Mouse (Mus musculus) heart, embryonic 10.5 days (tissue): ENCODE results near the gene Grik5. TPM values are rescaled to one million over a fixed set of nuclear protein-coding genes. Genes with fewer than 3 reads are reported as not detected.

Source experiments
- DNase-seq: peaks from one replicate; pipeline ENCODE4 v3.0.0-alpha.2; 2017; ENCODE audit warnings: low spot score
- H3K27ac ChIP-seq: fragments of 300-500 bp; sonication (generic); 2 replicates; pipeline ENCODE4 v1.5.1; 2016; ENCODE audit warnings: mild to moderate bottlenecking
- H3K27me3 ChIP-seq: fragments of 300-500 bp; sonication (generic); 2 replicates; pipeline ENCODE4 v1.6.1; 2016; ENCODE audit warnings: mild to moderate bottlenecking; ENCODE audit not compliant: poor library complexity, insufficient read depth, severe bottlenecking
- H3K36me3 ChIP-seq: fragments of 300-500 bp; sonication (generic); 2 replicates; pipeline ENCODE4 v1.6.1; 2016; ENCODE audit warnings: mild to moderate bottlenecking, moderate library complexity
- H3K4me1 ChIP-seq: fragments of 300-500 bp; sonication (generic); 2 replicates; pipeline ENCODE4 v1.6.1; 2016; ENCODE audit warnings: mild to moderate bottlenecking
- H3K4me3 ChIP-seq: fragments of 300-500 bp; sonication (generic); 2 replicates; pipeline ENCODE4 v1.5.1; 2016; ENCODE audit warnings: mild to moderate bottlenecking, moderate library complexity
- H3K9me3 ChIP-seq: fragments of 300-500 bp; sonication (generic); 2 replicates; pipeline ENCODE4 v1.6.1; 2016; ENCODE audit warnings: mild to moderate bottlenecking, moderate library complexity
- WGBS: fragments of 180-500 bp; shearing (Covaris S2); methylation state at CpG from one replicate; pipeline ENCODE4 v1.1.7; 2016; 5-methylcytosine and 5-hydroxymethylcytosine counted together
- polyA plus RNA-seq: library from polyadenylated mRNA; unstranded; fragments of >200 nt; fragmentation: Nextera tagmentation; extraction: Ambion mirVana; gene quantifications from 2 replicates; pipeline ENCODE4 v1.2.1, GENCODE M21; 2016

Grik5 gene
- 4.7 and 6.6 TPM in 2 replicates for polyA plus RNA-seq

DNA sequence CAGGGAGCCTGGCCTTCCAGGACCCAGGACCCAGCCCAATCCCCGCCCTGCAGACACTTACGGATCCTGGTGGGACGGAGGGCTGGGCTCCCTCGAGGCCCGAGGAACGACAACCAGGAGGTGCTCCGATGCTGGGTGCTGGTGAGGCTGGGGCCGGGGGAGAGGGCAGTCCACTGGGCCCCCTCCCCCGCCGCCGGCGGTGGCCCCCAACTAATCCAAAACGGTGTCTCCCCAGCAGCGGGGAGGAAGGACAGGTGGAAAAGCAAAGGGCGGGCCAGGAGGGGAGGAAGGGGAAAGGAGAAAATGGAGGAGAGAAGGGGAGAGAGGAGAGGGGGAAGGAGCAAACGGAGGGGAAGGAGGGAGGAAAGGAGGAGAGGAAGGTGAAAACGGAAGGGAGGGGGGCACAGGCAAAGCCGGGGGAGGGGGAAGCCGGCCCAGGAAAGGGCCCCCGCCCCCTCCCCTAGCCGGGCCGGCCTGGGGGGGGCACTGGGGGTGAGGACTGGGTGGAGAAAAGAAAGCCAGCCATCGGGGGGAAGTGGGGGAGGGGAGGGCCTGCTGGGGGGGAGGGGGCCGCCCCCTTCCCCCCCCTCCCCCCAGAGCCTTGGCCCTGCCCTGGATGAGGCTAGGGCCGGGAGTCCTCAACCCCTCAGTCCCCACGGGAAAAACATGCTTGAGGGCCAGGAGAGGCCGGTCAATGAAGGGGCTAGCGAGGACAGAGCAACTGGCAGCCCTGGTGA is at the start of gene Grik5, which contains the start of gene Zfp574:
TSS of gene Grik5 (minus strand) at position 368 of the 737 bp plus-strand sequence.
TSS of gene Zfp574 (plus strand) at position 589 of the 737 bp plus-strand sequence.
- peaks cover 65% of the 10 kb centered on the region for H3K4me1 ChIP-seq
- no peaks in the 10 kb centered on the region for H3K9me3 ChIP-seq
- peaks cover 23% of the 10 kb centered on the region for H3K36me3 ChIP-seq
- no peak for DNase-seq
- WGBS, result under 1% methylated on average over 23 of the region's 28 CpGs
- H3K27ac ChIP-seq, result peak within 1 kb of the TSS; percentile 94
- H3K4me3 ChIP-seq, result peak within 1 kb of the TSS; percentile 80
- H3K27me3 ChIP-seq, result no peaks in the 10 kb centered on the region

DNA sequence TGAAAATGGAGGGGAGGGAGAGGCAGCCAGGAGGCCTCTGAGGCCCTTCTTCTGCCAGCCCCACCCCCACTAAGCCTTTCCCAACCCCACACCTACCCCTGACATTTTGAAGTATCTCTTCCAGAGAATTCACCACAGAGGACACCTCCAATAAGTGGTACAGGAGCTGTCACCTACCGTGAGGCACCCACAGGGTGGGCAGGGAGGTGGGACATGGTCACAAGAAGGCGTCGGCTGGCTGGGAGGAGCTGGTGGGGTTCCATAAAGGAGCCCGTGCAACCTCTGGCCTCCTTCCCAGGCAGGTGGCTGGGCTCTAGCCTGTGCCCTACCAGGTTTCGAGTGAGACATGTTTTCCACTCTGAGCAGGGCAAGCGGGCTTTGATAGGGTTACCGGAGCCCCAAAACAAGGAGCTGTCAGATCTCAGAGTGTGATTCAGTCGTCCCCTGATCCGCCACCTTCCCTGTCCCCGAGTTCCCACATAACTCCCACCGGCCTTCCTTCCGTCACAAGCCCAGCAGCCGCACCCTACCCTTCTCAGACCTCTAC is 49.2 kb upstream of the Grik5 start:
- no peaks in the 10 kb centered on the region for H3K9me3 ChIP-seq
- H3K27ac ChIP-seq, result peak overlapping the region; percentile 8; the same call in 1 of the 2 replicates
- no peaks in the 10 kb centered on the region for H3K36me3 ChIP-seq
- peaks cover 22% of the 10 kb centered on the region for H3K4me1 ChIP-seq
- DNase-seq, result no peak
- no peak overlapping the region for H3K4me3 ChIP-seq
- WGBS, result 63% methylated on average over 13 of the region's 13 CpGs
- H3K27me3 ChIP-seq, result peaks cover 8% of the 10 kb centered on the region

DNA sequence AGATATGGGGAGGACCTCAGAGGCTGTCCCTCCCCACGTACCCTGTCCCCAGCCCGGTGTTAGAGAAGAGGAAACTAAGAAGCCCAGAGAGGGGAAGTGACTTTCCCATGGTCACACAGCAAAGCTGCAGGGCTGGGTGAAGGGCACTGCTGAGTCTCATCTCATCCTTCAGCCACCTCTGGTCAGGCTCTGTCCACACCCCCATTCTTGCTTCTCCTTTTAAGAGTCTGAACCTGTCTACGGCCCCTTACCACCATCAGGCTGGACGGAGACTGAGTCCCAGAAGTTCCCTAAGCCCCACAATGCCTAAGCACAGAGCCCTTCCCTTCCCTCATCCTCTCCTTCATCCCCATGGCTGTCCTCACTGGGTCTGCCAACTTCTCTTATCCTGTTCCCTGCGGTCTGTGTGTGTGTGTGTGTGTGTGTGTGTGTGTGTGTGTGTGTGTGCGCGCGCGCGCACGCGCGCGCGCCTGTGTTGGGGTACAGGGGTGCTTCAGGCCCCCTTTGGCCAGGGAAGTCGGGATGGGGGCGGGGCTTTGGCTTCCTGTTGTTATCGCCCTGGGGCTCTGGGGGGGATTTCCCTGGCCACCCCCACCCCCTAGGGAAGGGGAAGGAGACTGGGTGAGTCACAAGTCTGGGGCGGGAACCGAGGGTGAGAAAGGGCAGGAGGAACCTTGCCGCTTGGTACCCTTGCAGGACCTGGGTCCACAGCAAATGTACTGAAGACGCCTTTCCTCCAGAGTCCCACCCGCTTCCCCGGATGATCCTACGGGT is 48.1 kb upstream of the Grik5 start:
- Histone ChIP-seq H3K4me1 (peaks cover 26% of the 10 kb centered on the region), H3K27ac (0 out of 2 replicates have a peak overlapping the region, but pooled peaks have one; percentile 10), H3K27me3 (peaks cover 19% of the 10 kb centered on the region), H3K9me3 (no peaks in the 10 kb centered on the region), H3K36me3 (no peaks in the 10 kb centered on the region), H3K4me3 (no peak overlapping the region)
- WGBS, result 62% methylated on average over 25 of the region's 25 CpGs
- no peak for DNase-seq

DNA sequence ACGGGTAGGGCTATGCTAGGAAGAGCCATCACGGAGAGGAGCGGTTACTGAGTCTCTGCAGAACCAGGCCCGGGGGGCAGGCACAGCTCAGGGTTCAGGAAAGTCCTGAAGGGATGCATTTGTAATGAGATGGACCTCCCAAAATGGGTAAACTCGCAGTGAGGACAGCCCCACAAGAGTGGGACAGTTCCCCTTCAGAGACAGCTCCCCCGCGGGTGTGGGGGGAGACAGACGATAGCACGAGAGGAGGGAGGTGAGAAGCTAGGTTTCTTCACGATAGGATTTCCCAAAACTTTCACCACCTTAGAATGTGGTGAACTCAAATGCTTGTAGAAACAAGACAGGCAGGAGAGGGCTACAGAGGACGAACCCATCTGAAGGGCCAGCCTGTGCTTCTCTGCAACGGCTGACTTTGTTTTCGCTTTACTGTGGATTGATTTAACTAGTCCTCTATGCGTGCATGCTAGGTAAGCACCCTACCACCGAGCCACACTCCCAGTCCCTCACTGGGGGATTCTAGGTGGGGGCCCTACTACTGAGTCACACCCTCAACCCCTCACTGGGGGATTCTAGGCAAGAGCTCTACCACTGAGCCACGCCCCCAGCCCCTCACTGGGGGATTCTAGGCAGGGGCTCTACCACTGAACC is 40.9 kb upstream of the Grik5 start:
- Histone ChIP-seq H3K27ac (no peak overlapping the region), H3K4me3 (no peak overlapping the region), H3K9me3 (no peaks in the 10 kb centered on the region), H3K4me1 (peaks cover 12% of the 10 kb centered on the region), H3K27me3 (peaks cover 25% of the 10 kb centered on the region), H3K36me3 (no peaks in the 10 kb centered on the region)
- WGBS, result 77% methylated on average over 16 of the region's 16 CpGs
- no peak for DNase-seq

DNA sequence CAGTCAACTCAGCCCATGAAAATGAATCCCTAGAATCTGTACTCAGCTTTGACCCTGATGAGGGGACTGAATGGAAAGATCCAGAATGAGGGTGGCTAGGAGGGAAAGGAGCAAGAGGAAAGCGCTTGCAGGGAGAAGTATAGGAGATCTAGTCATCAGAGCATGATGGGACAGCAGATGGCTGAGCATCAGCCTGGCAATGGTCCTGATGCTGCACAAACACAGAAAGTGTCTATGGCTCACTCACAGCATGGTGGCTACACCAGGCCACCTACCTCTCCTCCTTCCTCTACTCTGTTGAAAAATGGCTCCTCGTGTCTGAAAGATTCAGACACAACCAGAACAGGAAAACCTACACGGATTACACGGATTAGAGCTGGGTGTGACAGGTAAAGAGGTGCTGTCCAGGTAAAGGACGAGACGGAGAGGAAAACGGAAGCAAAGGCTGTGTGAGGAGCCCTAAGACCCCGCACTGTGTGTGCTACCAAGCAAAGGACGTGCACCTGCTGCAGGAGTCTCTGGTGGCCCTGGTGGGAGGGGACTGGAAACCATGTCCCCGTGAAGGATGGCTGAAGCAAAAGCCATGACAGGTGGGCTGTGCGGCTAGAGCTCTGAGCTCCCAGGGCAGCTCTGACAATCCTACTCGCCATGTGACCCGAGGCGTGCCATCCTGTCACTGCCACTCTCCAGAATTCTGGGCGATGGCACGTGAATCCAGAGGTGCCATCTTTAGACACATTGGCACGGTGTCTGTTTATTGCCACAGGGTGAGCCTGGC is 40.2 kb upstream of the Grik5 start:
- H3K4me3 ChIP-seq, result no peak overlapping the region
- 84% methylated on average over 17 of the region's 17 CpGs for WGBS

DNA sequence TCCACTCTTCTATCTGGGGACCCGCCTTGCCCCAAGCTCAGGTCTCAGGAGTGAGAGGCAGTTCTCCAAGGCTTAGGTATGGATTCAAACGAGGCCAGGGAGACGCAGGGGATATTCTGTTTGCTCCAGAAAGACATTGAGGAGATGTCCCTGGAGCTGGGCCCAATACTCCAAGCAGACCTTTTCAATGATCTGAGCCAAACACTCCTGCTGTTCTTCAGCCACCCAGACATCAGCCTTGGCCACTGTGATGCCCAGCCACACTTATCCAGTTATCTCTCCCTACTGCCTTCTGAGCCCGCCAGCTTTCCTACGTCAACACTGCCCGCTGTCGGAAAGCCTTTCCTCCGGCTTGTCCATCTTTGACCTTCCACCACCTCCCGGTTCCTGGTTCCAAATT is 38.2 kb upstream of the Grik5 start:
- Histone ChIP-seq H3K36me3 (no peaks in the 10 kb centered on the region), H3K4me1 (peaks cover 28% of the 10 kb centered on the region), H3K9me3 (no peaks in the 10 kb centered on the region), H3K4me3 (no peak overlapping the region), H3K27me3 (peaks cover 10% of the 10 kb centered on the region), H3K27ac (no peak overlapping the region)
- DNase-seq, result no peak
- 70% methylated on average over 9 of the region's 9 CpGs for WGBS

More for the DNA sequence above, 40.2 kb upstream of the Grik5 start:
- no peaks in the 10 kb centered on the region for H3K36me3 ChIP-seq
- no peak for DNase-seq
- H3K27me3 ChIP-seq, result peaks cover 25% of the 10 kb centered on the region
- no peaks in the 10 kb centered on the region for H3K9me3 ChIP-seq
- peaks cover 18% of the 10 kb centered on the region for H3K4me1 ChIP-seq
- no peak overlapping the region for H3K27ac ChIP-seq

DNA sequence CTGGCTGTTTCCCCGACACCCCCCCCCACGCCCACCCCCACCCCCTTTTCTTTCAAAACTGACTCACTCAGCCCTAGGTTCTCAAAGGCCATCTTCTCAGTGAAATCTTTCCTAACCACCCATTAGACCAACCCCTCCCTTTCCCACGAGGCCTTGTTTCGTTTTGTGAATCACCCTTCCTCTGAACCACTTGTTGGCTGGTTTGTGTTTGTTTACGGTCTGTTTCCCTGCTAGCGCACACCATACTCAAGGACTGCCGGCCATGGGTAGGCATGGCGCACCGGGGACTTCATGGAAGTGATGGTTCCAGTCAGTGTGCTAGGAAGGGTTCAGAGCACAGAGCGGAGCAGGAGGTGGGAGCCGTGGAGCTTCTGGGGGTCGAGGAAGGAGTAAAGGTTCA is 37.2 kb upstream of the Grik5 start:
- WGBS, result 75% methylated on average over 12 of the region's 12 CpGs
- DNase-seq, result no peak
- H3K4me1 ChIP-seq, result peaks cover 29% of the 10 kb centered on the region
- H3K4me3 ChIP-seq, result no peak overlapping the region
- no peaks in the 10 kb centered on the region for H3K36me3 ChIP-seq
- H3K9me3 ChIP-seq, result no peaks in the 10 kb centered on the region
- H3K27me3 ChIP-seq, result peaks cover 8% of the 10 kb centered on the region; the same call in 1 of the 2 replicates
- no peak overlapping the region for H3K27ac ChIP-seq

DNA sequence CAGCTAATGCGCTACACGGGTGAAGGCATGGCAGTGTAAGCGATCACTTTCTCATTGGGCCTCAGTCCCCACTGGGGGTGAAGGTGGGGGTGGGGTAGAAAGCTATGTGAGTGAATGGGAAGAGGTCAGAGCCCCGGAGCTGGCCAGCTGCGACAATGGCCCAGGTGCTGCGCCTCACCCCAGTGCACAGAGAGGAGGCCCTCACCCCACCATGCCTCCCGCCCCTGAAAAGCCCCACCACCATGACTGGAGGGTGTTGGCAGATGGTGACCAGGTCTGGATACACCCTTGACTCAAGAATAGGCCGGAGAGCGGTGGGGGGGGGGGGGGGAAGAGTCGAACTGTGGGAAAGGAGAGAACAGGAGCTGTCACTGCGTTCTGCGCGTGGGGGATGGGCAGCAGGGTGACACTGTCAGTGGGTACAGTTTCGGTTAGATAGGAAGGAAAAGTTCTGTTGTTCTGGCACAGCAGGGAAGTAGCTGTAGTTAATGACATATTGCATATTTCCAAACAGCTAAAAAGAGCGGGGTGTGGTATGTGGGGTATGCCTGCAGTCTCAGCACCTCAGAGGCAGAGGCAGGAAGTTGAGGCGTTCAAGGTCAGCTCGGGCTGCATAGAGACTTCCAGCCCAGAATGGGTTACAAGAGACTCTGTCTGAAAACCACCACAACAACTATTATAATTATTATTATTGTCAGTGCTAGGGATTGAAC is 34.8 kb upstream of the Grik5 start:
- H3K36me3 ChIP-seq, result no peaks in the 10 kb centered on the region
- H3K27me3 ChIP-seq, result peaks cover 18% of the 10 kb centered on the region; the same call in 1 of the 2 replicates
- DNase-seq, result peak; percentile 81
- peak overlapping the region; percentile 27; the same call in 1 of the 2 replicates for H3K4me3 ChIP-seq
- no peaks in the 10 kb centered on the region for H3K9me3 ChIP-seq
- peak overlapping the region; percentile 77 for H3K27ac ChIP-seq
- WGBS, result 34% methylated on average over 16 of the region's 17 CpGs
- H3K4me1 ChIP-seq, result peaks cover 29% of the 10 kb centered on the region

DNA sequence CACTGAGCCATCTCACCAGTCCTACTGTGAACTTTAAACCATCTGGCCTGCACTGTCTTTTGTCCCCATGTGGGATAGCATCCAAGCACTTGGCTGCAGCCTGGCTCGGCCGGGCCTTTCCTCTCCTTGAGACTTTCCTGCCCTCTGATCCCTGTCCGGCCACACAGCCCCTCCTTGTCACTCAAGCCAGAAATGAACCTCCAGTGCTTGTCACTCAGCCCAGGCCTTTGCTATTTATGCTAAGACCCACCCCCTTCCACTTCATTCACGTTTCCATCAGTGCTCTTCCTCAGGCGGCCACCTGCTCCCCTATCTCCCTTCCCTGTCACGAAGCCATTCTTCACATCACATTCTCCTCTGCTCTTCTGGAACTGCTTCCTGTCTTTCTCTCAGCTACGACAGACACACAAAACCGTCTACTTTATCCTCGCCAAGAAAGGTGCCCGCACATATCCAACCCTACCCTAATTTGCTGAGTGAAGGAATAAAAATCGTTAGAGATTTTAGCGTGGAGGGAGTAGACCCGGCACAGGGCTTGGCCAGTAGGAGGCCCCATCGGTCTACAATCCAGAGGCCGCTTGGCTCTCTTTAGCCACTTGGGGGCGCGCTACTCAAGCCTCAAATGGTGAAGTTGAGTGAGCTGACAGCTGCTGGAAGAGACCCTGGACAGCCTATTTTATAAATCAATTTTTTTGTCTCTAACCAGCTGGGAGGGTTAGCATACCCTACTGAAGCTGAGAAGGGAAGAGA is 33.4 kb upstream of the Grik5 start:
- no peak overlapping the region for H3K27ac ChIP-seq
- peaks cover 28% of the 10 kb centered on the region for H3K4me1 ChIP-seq
- H3K36me3 ChIP-seq, result no peaks in the 10 kb centered on the region
- H3K27me3 ChIP-seq, result peaks cover 18% of the 10 kb centered on the region; the same call in 1 of the 2 replicates
- no peak overlapping the region for H3K4me3 ChIP-seq
- H3K9me3 ChIP-seq, result no peaks in the 10 kb centered on the region
- DNase-seq, result peak; percentile 88
- WGBS, result 15% methylated on average over 17 of the region's 17 CpGs

DNA sequence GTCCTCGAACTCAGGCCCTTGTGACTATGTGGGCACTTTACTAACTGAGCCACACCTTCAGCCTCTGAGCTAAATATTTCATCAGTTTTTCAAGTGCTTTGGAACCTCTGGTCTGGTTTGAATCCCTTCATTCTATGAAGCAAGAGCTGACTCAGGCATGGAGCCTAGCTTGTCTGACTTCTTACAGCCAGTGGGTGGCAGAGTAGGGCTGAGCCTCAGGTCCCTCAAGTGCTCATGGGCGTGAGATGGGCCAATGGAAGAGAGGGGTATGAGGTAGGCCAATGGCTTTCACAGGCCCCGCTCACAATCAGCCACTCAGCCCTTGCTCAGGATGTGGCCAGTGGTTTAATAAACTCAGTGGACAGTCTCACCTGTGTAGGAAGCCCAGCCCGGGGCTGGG is 27.4 kb upstream of the Grik5 start:
- Histone ChIP-seq H3K4me3 (no peak overlapping the region), H3K27me3 (peaks cover 50% of the 10 kb centered on the region), H3K36me3 (no peaks in the 10 kb centered on the region), H3K4me1 (no peaks in the 10 kb centered on the region), H3K27ac (no peak overlapping the region), H3K9me3 (no peaks in the 10 kb centered on the region)
- WGBS, result 43% methylated on average over 4 of the region's 4 CpGs
- DNase-seq, result no peak

DNA sequence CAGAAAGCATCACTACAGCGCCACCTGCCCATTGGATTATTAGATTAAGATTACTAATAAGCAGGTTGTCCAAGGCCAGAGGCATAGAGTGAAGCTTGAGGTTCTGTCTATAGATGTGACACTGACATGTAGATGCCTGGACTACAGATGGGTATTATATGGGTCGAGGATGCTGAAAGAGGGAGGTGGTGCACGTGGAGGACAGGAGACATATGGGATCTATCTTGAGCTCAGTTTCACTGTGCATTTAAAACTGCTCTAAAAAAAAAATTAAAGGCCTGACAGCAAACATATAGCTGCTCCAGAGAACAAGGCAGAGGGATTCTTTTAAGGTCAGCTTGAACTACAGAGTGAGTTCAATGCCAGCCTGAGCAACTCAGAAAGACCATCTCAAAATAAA is 26.0 kb upstream of the Grik5 start:
- Histone ChIP-seq H3K4me1 (peaks cover 2% of the 10 kb centered on the region), H3K36me3 (no peaks in the 10 kb centered on the region), H3K27ac (no peak overlapping the region), H3K4me3 (no peak overlapping the region), H3K9me3 (no peaks in the 10 kb centered on the region), H3K27me3 (peaks cover 51% of the 10 kb centered on the region)
- DNase-seq, result no peak
- WGBS, result 75% methylated on average over 3 of the region's 3 CpGs
